Mouse (Mus musculus) activated CD4-positive, CD25-positive, alpha-beta regulatory T cell, adult 4 months (primary cell): ENCODE measurements around the gene Tsnaxip1. TPM values are rescaled to one million over a fixed set of nuclear protein-coding genes. Genes with fewer than 3 reads are reported as not detected.

Experiments
- ATAC-seq: one replicate; pipeline ENCODE4 v1.8.0; 2017
- polyA plus RNA-seq, 2 experiments: library from polyadenylated mRNA; unstranded; fragments of 100-300 nt; shearing (Covaris generic); gene quantifications; one replicate each; pipeline ENCODE4 v1.2.1; 2017

Gene Tsnaxip1
- polyA plus RNA-seq: not detected

DNA sequence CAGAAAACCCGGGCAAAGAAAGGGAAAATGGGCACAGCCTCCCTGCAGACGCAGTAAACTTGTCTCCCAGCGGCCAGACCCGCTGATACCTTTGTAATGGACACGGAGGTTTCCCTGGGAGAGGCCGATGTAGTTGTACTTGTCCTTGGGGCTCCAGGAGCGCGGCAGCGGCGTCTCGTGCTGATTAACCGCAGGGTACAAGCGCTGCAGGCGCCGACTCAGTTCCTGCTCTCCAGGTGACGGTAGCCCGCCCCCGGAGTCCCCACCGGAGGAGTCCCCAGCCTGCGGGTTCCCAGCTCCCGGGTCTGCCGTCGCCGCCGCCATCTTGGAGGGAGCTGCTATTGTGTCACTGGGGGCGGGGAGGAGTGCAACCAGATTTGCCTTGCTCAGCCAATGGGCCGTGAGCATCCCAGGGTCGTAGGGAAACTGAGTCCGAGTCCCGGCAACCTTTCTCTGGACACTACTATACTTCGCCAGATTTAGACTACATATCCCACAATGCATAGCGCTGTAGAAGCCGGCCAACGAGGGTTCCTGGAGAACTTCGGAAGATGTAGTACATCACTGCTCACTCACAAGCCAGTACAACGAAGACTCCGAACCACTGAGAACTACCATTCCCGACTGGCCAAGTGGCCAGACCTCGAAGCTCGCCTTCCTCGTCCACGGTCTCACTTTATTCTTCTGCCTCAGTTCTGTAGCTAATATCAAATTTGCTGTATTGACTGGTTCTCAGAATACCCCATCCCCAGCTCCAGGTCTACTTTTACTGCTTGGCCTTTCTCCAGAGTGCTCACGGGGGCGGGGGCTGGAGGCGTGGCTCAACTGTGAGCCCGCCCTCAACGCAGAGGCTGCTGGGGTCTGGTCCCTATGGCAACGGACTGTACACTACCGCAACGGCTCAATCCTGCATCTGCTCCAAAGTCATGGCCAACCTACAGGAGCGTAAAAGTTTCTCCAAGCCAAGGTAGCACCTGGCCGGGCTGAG lies at the start of gene Tsnaxip1, which contains the start of gene Ranbp10:
Tsnaxip1 (plus strand) TSS at position 871 of the 988 bp plus-strand sequence.
Ranbp10 (minus strand) TSS at position 490 of the 988 bp plus-strand sequence.
- peak; percentile 90 for ATAC-seq

DNA sequence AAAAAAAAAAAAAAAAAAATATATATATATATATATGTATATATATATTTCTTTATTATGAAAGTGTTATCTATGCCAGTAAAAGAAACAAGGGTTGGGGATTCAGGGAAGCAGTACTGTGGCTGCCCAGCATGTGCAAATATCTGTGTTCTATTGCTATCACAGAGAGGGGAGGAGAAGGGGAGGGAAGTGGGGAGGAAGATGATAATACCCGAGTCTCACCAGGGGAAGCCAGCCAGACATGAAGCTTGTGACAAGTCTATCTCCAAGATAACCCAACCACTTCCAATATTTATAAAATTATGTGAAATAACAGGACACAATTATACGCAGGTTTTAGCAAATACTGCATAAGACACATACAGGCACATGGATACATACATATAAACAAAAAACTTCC lies 49.7 kb upstream of the Tsnaxip1 start:
- ATAC-seq: no peak

DNA sequence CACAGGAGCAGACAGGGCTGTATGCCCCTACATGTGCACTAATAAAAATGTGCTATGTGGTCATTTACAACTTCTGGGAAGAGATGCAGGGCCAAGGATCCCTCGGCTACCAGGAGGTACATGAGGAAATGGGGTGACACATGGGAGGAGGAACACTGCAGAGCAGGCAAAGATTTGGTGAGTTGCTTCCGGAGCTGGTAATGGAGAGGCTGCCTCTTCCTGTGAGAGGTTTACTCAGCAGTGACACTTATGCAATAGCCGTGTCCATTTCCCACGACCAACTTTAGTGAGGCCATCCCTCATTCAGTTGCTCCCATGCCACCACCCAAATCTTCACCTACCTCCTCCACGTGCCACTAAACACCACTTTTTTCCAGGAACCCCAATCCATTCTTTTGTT lies 47.2 kb upstream of the Tsnaxip1 start:
- ATAC-seq: no peak

DNA sequence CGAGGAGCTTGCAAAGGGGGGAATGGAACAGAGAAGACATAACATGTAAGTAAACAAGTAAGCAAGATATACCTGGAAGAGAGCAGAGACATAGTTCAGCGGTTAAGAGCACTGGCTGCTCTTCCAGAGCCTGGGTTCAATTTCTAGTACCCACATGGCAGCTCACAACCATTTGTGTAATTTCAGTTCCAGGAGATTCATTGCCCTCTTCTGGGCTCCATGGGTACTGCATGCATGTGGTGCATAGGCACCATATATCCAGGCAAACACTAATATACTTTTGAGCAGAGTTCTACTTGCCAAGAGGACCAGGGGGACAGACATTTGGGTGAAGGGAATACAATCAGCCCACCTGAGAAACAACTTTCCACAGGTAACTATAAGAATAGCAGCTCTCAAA lies 39.3 kb upstream of the Tsnaxip1 start:
- ATAC-seq: no peak

DNA sequence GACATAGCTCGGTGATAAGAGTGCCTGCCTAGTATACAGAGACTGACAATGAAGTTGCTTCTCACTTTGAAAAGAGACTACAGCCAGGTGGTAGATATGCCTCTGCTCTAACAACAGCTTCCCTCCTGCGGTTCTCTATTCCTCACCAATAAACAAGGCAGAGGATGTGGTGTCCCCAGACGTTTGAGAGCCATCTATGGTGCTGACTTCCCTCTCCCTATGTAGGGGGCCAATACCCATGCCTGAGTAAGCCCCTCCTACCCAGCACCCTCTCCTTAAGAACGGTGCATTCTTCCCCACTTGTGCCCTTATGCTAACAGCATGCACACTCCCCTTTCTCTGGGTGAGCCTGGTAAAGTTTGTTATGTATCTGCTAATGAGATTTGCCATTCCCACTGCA lies 38.6 kb upstream of the Tsnaxip1 start:
- ATAC-seq: no peak

DNA sequence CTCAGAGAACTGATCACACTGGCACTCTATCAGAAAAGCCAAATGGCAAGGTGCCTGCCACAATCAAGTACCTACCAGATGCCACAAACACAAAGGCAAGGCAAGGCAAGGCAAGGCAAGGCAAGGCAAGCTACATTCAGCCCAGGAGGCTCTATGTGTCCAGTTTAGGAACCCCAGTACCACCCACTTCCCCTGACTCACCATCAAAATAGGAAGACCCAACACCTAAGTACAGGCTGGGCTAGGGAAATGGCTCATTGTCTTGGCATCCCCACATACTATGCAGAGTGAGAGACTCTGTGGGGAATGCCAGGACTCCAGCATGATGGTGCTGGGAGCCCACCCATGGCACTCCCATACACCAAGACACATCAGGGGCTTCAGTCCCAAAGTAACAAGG lies 37.9 kb upstream of the Tsnaxip1 start:
- ATAC-seq: no peak

DNA sequence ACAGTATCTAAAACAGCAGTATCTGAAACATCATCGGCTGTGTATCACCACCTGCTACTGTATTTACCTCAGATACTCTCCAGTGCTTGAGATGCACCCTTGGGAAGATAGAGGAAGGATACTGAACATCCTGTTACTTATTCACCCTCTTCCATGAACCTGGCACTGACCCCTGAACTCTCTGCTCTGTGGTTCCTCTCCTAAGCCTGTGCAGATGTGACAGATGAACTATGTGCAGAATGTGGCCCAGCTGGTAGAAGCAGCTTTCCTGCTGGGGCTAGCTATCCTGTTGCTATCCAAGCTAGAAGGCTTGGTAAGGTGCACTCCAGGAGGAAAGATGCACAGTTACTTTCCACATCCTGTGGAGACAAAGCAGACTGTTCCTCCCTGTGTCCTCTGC lies 34.2 kb upstream of the Tsnaxip1 start:
- ATAC-seq: no peak

DNA sequence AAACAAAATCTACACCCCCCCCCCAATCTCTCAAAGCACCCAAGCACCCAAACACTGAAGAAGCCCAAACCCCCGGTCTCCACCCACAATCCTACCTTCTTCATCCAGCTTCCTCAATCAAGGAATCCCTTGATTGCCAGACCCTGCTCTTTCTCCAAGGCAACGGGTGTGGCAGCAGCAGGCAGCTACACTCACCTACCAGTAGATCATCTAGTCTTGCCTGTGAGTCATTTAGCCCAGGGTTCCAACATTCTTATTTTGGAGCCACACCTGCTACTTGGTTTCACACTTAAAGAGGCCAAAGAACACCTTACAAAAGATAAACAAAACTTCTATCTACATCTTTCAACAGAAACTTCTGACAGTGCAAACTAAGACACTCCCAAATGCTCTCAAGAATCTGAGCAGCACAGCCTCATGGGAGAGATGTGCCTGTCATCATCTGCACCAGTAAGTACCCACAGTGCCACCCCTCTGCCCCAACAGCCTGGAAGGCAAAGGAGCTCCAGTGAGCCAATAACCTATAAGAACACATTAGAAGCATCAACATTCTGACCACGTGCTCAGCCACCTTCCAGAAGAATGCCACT lies 33.4 kb upstream of the Tsnaxip1 start:
- peak; percentile 19 for ATAC-seq

DNA sequence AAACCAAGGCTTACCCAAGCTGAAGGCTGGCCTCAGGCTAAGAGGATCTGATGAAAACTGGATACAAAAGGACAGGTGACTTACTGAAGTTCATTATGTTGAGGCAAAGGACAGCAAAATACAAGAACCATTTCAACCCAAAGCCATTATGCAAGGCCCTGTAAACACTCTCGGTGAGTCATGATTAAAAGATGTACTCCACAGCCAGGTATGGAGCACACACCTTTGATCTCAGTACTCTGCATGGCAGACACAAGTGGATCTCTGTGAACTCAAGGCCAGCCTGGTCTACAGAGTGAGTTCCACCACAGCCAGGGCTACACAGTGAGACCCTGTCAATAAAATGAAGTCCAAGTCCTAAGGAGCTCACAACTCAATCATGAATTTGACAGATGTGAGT lies 31.7 kb upstream of the Tsnaxip1 start:
- ATAC-seq: no peak

DNA sequence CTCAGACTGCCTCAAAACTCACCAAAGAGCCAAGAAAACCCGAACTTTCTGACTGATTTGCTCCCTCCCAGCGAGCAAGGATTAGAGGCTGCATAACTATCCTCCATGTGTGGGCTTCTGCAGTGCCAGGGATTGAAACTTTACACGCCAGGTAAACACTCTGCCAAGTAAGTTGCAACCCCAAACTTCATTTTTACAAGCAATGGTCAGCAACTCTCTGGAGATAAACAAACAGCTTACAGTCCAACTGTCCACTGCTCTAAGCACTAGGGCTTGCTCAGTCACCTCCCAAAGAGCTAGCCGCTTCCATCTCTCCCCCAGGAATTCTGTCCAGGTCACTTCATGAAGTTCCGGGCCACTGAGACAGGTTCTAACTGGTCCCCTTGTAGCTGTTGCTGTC lies 29.1 kb upstream of the Tsnaxip1 start:
- ATAC-seq: no peak

DNA sequence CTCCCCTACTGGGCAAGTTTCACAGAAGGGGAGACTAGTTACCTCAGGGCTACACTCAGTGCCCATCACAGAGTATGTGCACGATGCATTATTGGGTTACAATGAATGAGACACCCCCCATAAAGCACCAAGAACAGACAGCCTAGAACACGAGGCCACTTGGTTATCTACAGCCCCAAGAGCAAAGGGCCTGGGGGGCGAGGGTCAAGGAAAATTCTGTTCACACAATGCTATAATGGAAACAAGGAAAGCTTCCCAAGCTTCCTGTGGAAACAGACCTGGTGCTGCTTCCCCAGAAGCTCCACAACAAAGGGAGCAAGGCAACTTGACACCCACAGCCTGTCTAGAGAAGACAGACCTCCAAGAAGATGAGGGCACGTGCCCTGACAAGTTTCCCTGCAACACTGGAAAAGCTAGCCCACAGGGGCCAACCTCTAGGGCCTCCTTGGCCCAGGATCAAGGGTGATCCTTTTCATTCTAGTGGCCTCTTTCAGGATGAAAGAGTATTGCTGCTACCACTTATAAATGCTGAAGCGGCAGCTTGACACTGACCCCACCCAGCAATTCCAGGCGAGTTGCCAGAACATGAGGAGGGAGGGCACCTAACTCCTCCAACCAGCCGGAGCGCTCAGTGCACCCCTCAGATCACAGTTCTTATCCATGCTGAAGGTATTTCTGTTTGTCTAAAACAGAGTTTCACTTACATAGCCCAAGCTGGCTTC lies 28.3 kb upstream of the Tsnaxip1 start:
- ATAC-seq: no peak

DNA sequence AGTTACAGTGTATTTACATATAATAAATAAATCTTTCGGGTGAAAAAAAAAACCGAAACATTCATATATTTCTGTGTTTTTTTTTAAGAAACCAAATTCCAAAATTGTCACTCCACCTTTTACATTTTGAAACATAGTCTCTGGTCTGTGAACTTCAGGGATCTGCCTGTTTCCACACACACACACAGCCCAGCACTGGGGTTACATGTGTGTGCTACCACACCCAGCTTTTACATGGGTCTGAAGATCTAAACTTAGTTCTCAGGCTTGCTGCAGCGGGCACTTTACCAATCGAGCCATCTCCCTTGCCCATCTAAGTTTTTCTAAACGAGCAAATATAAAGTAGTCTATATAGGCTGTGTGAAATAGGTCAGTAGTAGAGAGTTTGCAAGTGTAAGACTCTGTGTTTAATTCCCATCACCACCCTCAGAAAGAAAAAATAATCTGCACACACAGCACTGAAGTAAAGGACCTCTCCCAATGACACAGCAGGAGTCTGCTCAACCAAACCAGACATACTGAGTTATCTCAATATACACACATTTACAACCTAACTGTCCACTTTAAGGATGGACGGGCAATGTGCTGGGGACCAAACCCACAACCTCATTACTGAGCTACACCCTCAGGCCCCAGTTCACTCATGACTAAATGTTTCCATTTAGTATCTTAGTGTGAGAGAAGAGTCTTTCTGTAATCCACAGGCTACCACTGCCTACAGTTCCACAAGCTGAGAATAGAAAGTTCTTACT lies 26.2 kb upstream of the Tsnaxip1 start:
- no peak for ATAC-seq

DNA sequence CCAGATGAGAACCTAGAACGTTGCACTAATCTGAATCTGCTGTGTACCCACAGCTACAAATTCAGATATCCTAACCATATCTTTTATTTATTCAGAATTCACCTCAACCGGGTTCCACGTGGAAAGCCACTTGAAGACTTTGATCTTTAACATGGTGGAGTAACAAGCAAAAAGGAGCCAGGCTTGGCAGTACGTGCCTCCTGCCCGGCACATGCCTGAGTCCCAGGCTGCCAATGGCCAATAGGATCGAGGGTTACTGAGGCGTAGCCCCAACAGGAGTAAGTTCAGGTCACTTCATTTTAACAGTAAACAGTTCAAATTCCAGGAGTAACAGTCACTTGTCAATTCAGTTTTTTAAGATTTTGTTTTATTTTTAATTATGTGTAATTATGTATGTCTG lies 22.7 kb upstream of the Tsnaxip1 start:
- no peak for ATAC-seq

DNA sequence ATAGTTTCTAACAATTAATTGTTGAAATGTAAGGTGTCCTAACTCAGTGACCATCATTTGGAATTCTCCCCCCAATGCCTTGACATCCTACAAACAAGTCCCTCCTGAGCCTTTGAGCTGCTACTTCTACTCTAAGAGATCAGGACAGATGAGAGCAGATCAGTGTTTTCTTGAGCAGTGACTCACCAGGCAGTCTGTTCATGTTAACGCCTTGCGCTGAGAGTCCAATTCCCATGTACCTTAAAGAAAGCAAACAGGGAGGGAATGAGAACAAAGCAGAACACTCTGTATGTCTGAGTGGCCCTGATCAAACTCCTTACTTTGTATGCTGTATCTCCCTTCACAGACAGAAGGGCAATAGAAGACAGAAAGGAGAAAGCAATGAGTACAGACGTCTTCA lies 22.2 kb upstream of the Tsnaxip1 start:
- ATAC-seq: no peak

DNA sequence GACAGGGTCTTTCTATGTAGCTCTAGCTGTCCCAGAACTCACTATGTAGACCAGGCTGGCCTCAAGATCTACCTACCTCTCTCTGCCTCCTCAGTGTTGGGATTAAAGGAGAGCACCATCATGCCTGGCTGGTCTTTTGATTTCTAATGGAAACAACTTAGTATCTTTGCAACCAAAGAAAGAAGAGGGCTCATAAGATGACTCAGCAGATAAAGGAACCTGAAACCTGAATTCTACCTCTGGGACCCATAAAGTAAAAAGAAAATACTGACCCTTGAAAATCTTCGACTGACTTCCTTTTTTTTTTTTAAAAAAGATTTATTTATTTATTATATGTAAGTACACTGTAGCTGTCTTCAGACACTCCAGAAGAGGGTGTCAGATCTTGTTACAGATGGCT lies 21.6 kb upstream of the Tsnaxip1 start:
- ATAC-seq: no peak

DNA sequence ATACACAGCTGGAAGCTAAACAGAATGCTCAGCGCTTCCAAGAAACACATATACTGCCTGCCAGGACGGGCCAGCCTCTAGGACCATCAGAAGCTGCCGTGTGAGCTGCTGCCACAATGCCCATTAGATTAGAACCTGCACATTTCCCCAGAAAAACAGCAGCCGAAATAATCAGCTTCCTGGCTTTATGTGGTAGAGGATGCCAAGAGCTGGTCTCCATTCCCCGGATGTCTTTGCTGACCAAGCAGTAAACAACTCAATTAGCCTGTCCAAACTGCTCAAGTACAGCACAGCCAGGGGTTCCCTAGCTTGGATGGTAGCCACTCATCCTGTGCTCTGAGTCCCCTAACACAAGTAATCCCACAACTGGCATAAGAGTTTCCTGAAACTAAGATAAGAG lies 19.8 kb upstream of the Tsnaxip1 start:
- no peak for ATAC-seq

DNA sequence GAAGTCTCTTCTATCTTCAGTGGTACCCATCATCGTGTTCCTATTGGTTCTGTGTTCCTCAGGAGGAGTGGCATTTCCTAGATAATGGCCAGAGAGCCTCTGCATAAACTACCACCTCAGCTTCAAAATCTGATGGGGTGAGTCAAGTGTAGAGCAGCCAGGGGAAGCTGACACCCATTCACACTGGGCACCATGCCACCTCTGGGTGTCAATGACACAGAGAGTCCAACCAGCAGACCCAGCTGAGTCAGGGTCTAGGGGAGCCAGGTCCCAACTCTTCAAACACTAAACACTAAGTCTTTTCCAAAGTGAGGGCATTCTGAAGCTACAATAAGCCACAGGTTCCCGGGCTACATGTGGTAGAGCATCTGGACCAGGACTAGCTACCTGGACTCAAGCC lies 19.1 kb upstream of the Tsnaxip1 start:
- ATAC-seq: no peak

DNA sequence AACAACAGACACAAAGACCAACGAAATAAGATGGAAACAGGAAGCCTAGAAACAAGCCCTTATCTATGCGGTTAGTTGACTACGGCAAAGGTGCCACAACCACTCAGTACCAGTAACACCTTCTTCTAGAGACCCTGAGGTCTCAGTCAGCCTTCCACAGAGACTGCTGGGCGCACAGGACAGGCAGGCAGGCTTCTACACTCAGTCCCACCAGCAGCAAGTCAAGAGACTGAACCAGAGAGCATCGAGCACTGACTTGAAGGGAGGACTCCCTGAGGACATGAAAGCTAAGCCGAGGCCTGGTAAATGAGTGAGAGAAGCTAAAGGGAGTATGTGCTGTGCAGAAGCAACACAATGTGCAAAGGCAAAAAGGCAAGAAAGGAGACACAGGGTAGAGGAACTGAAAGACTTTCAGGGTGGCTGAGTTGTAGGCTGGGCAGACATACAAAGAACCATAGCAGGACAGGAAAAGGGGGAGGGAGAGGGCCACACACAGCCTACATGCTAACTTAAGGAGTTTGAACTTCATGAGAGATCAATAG lies 17.2 kb upstream of the Tsnaxip1 start:
- ATAC-seq: peak; percentile 86

DNA sequence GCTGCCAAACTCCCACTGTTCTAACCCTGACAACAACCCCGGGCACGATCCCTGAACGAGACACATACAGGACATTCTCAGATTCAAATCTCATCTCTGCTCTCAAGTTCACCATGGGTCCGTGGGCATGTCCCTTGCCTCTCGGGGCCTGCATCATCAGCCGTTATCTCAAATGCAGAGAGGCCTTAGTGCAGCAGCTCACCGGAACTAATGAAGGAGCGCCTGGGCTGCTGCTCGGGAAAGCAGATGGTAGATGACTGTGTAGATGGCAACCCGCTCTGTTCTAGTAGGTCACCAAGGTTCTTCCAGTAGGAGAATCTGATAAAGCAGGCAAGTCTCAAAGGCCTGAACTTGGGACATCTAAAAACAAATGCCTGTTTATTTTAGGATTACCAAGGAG lies 16.5 kb upstream of the Tsnaxip1 start:
- no peak for ATAC-seq

DNA sequence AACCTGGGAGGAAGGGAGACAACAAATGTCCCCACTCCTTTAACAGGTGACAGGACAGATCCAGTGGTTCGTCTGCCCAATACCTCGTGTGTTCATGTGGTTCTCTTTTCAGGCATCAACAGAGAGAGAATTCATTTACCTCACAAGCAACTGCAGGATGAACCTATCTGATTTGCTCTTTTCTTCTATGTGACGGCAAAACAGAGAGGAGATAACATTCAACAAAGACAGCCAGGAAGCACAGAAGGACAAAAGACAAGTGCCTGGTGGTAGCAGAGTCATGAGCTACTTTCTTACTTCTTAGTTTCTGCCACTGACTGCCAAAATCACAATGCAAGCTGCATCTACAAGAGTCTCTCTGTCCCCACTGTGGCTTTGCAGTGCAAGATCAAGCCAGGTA lies 16.0 kb upstream of the Tsnaxip1 start:
- peak; percentile 7 for ATAC-seq

DNA sequence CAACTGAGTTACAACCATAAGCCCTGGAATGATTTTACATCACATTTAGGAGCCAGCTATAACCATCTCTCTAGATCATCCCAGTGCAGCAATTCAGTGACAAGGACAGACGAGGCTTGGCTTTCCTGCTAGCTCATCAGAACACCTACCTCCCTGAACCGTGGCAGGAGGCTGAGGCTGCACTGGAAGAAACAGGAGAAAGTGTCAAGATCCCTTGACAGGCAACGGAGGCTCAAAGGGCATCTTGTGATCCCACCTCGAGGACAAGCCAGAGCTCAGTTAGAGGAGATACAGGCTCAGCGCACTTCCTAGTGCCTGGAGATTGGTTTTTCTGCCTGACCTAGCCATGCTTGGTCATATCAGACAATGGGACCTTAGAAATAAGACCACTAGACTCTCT lies 15.0 kb upstream of the Tsnaxip1 start:
- ATAC-seq: no peak

DNA sequence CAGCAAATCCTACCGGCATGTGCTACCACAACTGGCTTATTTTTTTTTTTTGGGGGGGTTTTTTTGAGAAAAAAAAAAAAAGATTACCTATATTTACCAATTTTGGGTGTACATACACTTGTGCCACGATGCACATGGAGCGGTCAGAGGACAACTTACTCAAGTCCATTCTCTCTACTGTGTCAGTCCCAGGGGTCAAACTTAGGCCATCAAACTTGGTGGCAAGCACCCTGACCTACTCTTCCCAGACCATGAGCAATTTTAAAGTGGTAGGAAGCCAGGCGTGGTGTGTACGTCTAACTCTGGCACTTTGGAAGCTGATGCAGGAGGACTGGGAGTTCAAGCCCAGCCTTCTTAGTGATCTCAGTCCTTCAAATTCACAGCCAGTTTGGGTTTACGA lies 14.3 kb upstream of the Tsnaxip1 start:
- no peak for ATAC-seq
